Mouse (Mus musculus): ENCODE measurements at regions not wholly inside any gene's neighbourhood (a gene's known extent, or its start where the extent isn't known, plus 50 kb on each side); places are given as distances from the start of the nearest gene placed in this dataset.
A peak's percentile ranks its signal among the peaks of the same experiment; 100 is the strongest.

DNA sequence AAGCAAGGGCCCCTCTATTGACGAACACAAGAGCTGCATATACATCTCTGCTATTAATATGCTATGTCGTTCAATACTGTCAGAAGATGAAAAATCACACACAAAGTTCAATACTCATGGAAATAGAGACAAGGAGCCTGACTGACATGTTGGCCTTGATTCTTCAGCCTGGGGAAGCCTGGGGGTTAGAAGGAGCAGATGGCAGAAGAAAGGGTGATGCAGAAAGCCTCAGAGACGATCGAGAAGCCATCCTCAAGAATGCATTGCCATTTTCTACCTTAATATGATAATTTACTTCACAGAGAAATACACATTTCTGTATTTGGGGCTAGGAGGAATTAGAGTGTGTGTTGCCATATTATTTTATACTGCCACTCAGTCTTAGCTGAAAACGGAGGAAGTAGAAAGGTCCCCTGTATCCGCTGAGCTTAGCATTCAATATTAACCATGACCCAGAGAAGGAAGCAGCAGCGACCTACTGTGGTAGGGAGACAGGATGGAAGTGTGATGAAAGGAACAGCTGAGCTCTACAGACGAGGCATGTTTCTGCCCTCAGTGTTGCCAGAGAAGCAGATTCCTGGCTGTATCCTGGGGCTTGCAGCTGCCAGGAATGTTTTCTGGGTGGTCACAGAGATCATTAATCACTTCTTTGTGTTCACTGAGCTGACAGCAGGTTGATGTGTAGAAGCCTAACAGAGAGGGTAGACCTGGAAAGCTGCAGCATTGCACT is 105.2 kb downstream of the Lrig3 start:
- DNase-seq (ENCODE audit: low spot score), result no peak

GRCm38 (mm10) chr10:126071714-126072057 is 105.7 kb downstream of the Lrig3 start:
- DNase-seq (ENCODE audit: low spot score), result no peak

DNA sequence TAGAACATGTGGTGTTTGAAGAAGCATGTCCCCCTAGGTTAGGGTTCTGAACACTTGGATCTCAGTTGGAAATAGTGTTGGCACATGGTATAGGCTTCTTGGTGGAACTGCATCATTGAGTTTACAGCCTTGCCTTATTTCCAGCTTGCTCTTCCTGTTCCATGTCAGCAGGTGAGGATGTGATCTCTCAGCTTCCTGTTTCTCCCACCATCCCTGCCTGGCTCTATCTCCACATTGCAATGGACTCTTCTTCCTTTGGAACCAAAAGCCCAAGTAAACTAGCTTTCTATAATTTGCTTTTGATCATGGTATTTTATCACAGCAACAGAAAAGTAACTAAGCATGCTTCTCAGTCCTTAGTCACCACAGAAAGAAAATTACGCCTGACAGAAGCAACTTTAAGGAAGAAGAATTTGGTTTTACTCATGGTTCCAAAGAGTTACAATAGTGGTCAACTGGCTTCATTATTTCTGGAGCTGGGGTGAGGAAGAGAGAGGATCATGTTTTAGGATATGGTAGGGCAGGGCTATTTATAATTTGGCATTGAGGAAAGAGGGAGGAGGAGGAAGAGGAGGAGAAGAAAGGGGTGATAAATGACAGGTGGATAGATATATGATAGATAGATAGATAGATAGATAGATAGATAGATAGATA is 111.5 kb downstream of the Lrig3 start:
- no peak for DNase-seq (ENCODE audit: low spot score)

DNA sequence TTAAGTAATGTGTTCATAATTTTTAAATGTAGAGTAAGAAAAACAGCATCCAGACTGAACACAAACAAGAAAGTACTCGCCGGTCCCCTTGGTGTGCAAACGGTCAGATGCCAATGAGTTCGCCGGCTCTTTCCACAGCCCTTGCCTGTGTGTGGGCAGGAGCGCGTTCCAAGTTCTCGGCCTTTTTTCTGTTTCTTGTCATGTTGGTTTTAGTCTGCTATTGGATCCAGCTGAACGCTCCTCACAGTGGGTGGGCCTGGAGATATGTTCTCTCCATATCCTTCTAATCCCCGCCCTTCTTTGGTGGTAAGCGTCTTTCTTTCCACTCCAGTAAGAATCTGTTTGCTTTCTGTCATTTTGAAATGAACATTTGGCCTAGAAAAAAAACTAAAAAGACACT is 116.6 kb downstream of the Lrig3 start:
- DNase-seq (ENCODE audit: low spot score), result peak; percentile 15

DNA sequence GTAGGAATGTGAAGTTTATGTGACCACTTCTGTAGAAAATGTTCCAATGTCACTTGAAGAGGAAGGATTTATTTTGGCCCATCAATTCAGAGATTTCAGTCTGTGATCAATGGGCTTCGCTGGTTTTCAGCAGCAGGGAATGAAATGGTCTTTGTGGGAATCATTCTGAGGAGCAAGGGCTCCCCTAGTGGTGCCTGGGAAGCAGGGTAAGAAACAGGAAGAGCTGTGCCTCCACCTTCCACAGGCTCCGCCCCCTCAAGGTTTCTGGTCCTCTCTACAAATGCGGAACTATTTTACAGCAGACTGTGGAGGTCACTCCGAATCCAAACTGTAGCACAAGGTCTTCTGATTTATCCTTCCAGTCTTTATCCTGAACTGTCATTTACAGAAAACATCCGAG is 120.7 kb downstream of the Lrig3 start:
- DNase-seq (ENCODE audit: low spot score), result no peak

GRCm38 (mm10) chr10:126094238-126094880 is 128.4 kb downstream of the Lrig3 start:
- no peak for DNase-seq (ENCODE audit: low spot score)

GRCm38 (mm10) chr10:126097896-126098295 is 131.9 kb downstream of the Lrig3 start:
- no peak for DNase-seq (ENCODE audit: low spot score)

DNA sequence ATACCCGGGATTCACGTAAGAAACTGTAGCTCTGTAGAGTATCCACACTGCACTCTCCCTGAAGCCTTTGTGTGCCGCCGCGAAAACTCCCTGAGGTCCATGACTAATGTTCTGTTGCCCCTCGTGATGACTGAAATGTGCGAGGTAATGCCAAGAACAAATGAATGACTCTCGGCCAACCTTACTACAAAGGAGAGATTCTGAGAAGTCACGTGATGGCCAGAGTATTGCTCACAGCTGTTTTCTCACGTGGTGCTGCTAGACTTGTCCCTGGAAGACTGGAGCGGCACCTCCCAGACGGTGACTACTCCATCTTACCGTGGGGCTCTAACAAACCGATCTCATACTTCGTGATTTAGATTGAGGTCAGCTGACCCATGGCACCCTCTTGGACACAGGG is 136.9 kb downstream of the Lrig3 start:
- DNase-seq (ENCODE audit: low spot score), result no peak

DNA sequence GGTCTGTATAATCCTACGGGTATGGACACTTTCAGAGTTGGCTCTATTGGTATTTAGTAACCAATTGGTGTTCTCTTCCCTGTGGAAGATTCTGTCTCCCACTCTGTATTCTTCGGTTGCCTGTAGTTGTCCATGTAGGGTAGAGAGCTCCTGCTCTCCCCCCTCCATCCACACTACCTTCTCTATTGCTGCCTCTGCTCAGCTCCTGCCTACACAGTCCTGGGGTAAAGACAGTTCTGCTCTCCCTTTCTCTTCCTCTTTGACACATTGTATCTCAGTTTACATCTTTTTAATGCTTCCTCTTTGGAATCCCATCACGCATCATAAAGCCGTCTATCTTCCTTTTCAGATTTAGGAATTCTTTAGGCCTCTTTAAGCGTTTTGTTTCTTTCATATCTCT is 147.1 kb downstream of the Lrig3 start:
- DNase-seq (ENCODE audit: low spot score), result no peak

DNA sequence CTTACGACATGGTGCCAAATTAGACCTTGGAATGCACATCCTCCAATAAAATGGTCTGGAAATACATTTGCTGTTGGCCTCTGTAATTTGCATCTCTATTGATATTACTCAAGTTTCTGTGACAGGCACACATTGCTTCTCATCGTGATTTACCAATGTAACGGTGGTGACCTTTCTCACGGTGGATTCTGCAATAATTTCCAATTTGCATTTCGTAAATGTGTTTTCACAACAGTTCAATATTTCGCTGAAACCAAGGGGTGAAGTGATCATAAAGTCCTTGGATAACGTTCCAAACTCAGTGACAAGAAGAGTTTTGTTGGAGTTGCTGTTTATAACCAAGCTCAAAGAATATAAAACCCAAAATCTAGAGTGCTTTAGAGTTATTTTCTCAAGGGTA is 149.4 kb downstream of the Lrig3 start:
- DNase-seq (ENCODE audit: low spot score), result no peak

DNA sequence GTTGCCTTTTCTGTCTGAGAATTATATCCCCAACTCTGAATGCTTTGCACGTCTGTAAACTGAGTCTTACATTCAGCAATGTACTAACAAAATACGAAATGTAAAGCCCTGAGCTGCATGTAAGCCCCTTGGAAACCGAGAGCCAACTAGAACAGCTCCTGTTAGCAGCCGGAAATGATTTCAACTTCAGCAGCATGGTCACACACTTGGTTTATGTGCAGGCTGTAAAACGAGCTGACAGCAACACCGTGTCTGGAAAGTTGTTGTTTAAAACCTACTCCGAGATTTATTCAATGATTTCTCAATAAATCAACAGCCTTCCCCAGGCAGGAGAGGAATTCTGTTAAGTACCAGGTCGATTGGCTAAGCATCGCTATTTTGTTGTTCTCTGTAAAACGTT is 155.7 kb downstream of the Lrig3 start:
- no peak for DNase-seq (ENCODE audit: low spot score)

- DNase-seq (ENCODE audit: low spot score), result no peak
Measured at GRCm38 (mm10) chr10:126122504-126122903, 156.5 kb downstream of the Lrig3 start.

- no peak for DNase-seq (ENCODE audit: low spot score)
Measured at GRCm38 (mm10) chr10:126133188-126133587, 167.2 kb downstream of the Lrig3 start.

- DNase-seq (ENCODE audit: low spot score), result no peak
Measured at GRCm38 (mm10) chr10:126133957-126134356, 168.0 kb downstream of the Lrig3 start.

- no peak for DNase-seq (ENCODE audit: low spot score)
Measured at GRCm38 (mm10) chr10:126138585-126138984, 172.6 kb downstream of the Lrig3 start.

- no peak for DNase-seq (ENCODE audit: low spot score)
Measured at GRCm38 (mm10) chr10:126141586-126141985, 175.6 kb downstream of the Lrig3 start.

DNA sequence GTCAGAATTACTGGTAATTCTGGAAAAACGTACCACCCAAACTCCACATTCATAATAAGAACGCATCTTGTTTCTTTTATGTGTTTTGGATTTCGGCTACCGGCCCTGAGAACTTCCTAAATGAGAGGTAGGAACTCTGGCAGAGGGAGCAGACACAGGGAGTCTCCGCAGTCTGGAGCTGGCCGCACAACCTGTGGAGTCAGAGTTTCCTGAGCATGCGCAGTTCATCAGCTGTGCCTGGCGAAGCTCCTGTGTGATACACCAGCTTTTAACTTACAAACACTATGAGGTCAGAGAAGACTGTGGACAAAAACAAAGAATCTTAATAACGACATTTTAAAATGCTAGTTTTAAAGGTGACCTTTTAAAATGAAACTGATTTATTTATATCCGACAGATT is 177.9 kb downstream of the Lrig3 start:
- DNase-seq (ENCODE audit: low spot score), result peak; percentile 18

DNA sequence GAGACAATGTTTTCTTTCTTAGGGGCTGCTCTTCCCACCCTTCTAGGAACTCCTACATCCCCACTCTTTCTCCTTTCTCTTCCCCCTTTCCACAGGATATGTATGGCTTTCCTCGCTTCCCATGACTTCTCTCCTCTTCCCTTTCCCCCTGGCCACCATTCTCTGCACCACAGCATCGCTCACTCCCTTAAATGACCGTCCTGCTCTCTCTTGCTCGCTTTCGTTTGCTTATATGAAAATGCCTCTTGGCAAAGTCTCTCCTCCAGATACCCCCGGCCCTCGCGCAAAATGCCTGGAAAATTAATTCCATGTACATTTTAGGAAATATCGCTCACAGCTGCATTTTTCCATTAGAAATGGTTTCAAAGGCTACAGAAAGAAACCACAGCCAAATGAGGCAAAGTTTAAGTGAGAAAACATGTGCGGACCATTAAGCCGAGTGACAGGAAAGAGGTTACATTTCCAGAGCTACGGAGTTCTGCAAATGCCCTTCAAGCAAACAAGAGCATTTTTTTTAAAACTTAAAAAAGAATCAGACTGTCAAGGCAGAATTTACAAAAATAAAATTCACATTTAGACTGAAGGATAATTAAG is 178.7 kb downstream of the Lrig3 start:
- no peak for DNase-seq (ENCODE audit: low spot score)

GRCm38 (mm10) chr10:126157300-126157699 is 191.3 kb downstream of the Lrig3 start:
- DNase-seq (ENCODE audit: low spot score), result peak; percentile 13

DNA sequence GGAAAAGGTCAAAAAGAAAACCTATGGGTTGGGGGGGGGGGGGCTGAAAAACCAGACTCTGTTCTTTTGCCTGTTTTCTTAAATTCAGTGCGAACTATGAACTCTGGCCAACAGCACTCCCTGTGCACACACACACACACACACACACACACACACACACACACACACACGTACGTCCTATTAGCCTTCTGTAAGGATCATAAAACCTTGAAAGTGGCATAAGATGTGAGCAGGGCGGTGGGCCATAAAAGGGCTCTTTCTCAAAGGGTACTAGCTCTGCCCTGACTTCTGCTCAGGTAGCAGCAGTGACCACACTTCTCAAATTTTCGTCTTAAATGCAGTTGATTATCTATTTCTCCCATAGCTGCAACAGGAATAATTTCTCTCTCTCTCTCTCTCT is 199.2 kb downstream of the Lrig3 start:
- no peak for DNase-seq (ENCODE audit: low spot score)

GRCm38 (mm10) chr10:126169095-126169873 is 203.3 kb downstream of the Lrig3 start:
- DNase-seq (ENCODE audit: low spot score), result no peak

GRCm38 (mm10) chr10:126169874-126170163 is 203.9 kb downstream of the Lrig3 start:
- no peak for DNase-seq (ENCODE audit: low spot score)
